Mouse (Mus musculus) adrenal gland, adult 2 months (tissue): ENCODE measurements around the gene Slc34a2. TPM values are rescaled to one million over a fixed set of nuclear protein-coding genes. Genes with fewer than 3 reads are reported as not detected.

Experiments
- DNase-seq: peaks from one replicate; pipeline ENCODE4 v3.0.0; 2021
- long read RNA-seq: library from polyadenylated mRNA; stranded (forward); transcript quantifications from one replicate; pipeline ENCODE4 v2.0.0, GENCODE M21; 2021
- polyA plus RNA-seq: library from polyadenylated mRNA; depleted of rRNA; stranded (reverse); fragments of >200 nt; gene quantifications from 2 replicates; pipeline ENCODE4 v1.2.3, GENCODE M21; 2012; rRNA removed
- total RNA-seq, 2 experiments: library from RNA; stranded (reverse); gene quantifications; 2 replicates each; pipeline ENCODE4 v1.2.3; 2021

The Slc34a2 gene
- under 1 TPM in 1 of 2 experiments, not detected in 1; 0.17 TPM for total RNA-seq
- 0.06 TPM in 1 of 2 replicates, not detected in the other for polyA plus RNA-seq
- long read RNA-seq = 0 reads

DNA sequence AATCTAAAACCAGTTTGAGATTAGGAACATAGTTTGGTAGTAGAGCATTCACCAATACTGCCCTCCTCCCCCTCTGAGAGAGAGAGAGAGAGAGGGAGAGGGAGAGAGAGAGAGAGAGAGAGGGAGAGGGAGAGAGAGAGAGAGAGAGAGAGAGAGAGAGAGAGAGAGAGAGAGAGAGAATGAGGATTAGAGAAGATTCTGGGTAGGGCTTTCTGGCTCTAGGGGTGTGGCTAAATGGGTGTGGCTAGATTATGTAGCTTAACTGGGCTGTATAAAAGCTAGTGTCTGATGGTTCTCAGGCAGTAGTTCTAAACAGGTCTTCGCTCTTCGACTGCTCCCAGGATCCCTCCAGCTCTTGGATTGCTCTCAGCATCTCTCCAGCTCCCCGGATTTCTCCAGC lies at the start of gene Slc34a2:
Gene Slc34a2 (plus strand): TSS at position 301 of the 400 bp plus-strand sequence.
- DNase-seq = no peak

GRCm38 (mm10) chr5:52990687-52991341 lies 47.1 kb upstream of the Slc34a2 start:
- DNase-seq = no peak

- no peak for DNase-seq
These were observed 45.5 kb upstream of the Slc34a2 start for GRCm38 (mm10) chr5:52992210-52992897.

DNA sequence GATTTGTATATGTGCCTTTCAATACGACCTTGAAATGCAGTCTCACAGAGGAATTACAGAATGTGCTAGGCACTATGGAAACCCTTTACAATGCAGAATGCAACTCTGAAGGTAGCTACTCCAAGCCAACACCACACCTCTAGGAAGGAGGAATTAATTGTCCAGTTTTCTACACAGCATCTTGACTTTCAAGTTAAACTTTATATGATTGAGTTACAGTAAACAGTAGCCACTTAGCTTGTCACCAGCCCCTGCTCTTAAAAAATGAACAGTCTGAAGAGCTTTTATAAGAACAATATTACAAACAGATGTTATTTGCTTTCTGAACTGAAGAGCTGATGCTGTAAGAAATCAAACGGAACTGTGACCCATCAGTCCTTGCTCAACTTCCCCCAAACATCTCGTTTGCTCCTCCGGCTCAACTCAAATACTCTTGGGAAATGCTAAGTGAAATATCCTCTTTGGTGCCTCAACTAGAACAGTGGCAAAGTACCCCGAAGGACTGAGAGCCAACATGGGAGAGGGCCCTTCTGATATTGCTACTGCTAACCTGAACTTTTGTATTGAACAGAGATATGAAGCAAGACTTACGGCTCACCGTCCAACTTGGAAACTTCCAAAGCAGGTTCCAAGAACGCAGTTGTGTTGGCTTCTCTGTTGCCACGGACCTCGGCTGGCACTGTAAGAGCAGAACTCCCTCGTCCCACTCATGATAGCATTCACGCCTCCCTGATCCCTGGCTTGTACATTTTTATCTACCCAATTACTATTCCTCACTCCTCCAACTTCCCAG lies 44.2 kb upstream of the Slc34a2 start:
- DNase-seq = peak; percentile 17

DNA sequence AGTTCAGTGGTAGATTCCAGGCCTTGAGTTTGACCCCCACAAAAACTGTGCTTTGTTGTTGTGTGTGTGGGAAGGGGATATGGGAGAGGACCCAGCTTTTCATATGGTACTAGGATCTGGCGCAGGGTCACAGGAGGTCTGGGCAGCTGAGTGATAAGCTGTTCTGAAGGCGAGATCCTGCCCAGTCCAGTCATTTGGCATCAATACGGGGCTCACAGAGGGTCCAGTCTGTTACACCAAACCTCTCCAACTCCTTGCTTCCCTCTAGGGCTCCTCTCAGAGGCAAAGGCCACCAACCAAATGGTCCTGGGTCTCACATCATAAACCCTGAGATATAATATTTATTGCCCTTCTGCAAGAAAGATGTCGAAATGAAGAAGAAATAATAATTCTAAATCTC lies 42.4 kb upstream of the Slc34a2 start:
- no peak for DNase-seq

DNA sequence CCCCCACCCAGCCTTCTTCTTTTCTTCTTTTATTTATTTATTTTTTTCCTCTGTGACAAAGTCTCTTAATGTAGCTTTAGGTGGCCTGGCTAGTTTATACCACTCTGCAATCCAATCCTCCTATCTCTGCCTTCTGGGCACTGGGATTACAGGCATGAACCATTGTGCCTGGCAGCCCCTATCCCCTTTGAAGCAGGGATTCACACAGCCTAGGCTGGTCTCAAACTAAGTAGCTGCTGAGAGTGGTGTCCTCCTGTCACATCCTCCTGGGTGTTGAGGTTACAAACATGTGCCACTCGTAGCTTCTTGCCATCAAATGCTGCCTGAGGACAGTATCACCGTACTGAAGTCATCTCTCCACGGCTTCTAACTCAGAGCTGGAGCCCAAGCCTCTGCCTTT lies 41.7 kb upstream of the Slc34a2 start:
- DNase-seq = no peak

DNA sequence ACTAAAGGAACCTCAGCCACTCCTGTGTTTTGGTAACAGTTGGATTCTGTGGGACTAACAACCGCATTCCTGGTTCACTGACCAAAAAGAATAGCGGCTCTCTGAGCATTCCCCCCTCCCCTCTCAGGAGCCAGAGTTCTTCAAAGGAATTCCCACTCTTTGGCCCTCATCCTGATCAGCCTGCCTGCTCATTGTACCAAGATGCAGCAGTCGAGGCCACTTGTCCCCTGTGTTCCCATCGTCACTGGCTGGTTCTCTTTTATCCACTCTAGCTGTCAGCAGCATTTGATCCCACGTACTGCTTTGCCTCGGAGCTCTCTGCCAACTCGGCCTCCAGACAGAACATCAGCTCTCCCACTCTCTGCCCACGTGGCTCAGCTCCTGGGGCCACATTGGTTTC lies 41.3 kb upstream of the Slc34a2 start:
- DNase-seq = no peak

DNA sequence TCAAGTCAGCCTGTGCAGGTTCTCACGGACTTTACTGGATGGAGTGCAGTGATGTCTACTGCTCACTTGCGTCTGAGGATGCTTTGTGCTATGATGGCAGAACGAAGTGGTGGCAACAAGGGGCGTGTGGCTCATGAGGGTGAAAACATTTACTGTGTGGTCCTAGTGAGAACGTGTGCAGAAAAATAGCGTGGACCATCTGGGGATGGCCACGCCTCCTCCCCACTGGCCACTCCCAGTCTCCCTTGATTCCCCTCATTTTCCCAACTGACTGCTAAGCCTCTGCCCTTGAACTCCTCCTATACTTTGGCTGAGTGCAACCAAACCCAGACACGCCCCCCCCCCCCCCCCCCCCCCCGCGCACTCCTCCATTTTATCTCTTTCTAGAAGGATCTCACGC lies 40.8 kb upstream of the Slc34a2 start:
- no peak for DNase-seq

- no peak for DNase-seq
These were observed 39.7 kb upstream of the Slc34a2 start for GRCm38 (mm10) chr5:52998097-52998760.

DNA sequence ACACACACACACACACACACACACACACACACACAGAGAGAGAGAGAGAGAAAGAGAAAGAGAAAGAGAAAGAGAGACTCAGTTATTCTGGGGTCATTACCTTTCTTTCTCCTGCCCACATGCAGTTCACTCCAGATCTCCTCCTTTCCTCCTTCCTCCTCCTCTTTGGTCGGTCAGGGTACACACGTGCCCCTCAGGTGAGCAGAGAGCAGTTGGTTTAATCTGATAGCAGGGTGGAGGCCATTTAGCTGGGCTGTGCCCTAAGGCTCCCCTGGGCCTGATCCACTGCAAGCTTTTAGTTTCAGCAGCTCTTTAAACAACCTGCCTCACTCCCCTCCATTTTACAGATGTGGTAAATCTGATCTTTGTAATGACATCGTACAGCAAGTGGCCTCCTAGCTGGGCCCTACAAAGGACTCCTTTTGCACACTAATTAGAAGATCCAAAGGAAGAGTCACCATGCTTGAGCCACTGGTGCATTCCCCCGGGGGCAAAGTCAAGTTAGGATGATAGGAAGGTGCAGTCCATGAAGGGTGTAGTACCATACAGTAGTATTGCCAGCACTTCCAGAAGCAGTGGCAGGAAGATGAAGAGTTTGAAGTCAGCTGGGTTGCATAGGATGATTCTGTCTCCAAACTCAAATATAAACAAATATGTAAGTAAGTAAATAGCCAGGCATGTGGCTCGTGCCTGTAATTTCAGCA lies 37.6 kb upstream of the Slc34a2 start:
- DNase-seq = no peak

DNA sequence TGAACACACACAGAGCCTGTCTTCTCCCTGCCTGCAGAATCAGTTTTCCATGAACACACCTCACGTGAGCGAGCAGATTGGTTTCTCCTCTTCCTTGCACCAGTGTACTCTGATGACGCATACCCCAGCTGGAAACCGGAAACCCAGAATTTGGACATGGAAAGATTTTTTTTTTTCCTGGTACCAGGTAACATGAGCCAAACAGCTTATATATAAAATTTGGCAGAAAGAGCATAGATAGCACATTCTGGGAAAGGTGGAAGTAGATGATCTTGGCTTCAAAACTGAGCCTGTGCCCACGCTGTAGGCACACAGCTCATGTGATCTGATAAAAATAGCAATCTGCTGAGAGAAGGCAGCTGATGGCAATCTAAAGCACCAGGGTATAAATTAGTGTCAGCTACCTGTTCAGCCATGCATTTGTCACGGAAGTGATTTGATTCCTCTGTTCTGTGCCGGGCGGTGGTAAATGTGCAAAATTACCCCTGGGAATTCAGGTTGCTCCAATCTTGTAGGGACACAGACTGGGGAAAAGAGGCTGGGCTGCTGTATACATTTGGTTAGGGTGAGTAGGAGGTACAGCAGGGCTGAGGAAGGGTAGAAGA lies 35.2 kb upstream of the Slc34a2 start:
- DNase-seq = no peak

DNA sequence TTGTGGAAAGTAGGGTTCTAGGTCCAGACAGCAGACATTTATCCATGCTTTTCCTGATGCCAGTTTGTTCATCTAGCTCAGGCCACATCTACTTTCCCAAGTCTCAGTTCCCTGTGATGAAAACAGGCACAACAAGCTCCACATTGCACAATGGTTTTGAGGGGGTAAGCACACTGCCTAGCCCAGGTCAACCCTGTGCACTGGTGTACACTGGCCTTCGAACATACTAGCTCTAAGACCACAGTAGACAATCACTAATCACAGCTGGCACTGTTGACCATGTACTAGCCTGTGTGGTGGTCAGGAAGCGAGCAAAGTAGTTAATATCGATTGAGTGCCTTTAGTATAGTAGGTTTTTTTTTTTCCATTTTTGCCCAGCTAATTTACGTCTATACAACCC lies 34.4 kb upstream of the Slc34a2 start:
- no peak for DNase-seq

DNA sequence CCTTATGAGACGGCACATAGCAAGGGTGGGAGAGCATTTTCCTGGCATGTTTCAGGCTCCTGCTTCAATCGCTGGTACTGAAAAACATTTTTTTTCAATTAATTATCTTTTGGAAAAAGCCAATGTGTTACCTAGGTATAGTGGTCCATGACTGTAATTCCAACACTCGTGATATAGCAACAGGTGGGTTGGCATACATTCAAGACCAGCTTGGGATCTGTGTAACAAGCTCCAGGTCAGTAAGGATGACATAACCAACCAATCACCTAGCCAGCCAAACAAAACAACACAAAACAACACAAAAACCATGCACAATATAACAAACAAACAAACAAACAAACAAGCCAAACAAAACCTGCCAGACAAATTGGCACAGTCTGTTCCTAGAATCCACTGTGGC lies 33.9 kb upstream of the Slc34a2 start:
- DNase-seq = no peak

- DNase-seq = no peak
These were observed 28.7 kb upstream of the Slc34a2 start for GRCm38 (mm10) chr5:53009027-53009769.

- no peak for DNase-seq
These were observed 28.1 kb upstream of the Slc34a2 start for GRCm38 (mm10) chr5:53009770-53010133.

DNA sequence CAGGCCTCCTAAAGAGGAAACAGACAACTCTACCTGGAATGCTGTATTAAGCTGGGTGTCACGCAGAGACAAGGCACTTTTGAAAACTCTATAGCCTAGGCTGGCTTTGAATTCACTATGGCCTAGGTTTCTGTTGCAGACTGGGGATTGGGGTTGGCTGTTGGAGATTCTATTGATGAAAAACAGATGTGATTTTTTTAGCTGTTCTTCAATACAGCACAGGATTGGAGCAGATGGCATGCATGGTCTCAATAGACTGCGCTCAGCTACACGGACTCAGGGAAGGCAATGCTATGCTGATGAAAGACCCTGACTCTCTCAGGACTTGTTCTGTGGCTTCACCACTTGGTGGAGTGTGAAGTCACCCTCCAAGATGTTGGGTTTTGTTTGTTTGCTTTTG lies 26.6 kb upstream of the Slc34a2 start:
- DNase-seq = no peak

- no peak for DNase-seq
These were observed 21.3 kb upstream of the Slc34a2 start for GRCm38 (mm10) chr5:53016606-53017005.

DNA sequence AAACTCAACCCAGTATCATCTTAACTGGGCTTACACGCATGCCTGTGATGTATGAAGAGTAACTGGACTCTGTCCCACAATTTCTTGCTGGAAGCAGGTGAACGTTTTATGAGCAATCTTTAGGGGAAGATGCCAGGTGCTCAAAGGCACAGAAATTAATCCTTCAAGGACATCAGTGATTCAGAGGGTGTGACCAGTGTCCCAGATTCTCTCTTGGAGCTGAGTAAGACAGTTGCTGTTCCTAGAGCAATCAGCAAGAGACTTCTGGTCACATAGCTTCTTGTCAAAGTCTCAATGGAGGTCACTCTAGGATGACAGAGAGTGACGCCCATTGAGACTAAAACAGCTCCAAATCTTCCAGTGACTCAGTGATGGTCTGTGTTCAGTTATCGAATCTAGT lies 19.6 kb upstream of the Slc34a2 start:
- no peak for DNase-seq

DNA sequence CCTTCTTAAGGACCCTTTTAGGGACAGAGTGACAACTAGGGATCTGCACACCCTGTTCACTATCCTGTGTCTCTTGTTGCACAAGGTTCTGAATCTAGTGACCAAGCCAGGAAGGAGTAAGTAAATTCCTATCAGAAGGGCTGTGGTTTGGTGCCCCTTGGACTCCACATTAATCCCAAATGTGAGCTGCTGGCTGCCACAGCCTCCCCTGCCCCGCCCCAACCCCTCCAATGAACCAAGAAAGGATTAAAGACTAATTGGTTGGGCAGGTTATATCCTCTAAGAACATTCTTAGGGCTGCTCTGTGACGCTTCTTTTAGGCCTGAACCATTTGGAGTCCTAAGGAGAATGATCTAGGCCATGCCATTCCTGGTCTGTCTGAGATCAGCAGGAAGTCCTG lies 14.4 kb upstream of the Slc34a2 start:
- DNase-seq = no peak

- no peak for DNase-seq
These were observed 14.0 kb upstream of the Slc34a2 start for GRCm38 (mm10) chr5:53023901-53024300.
